ENCODE assay signal across 30 mouse cellular contexts in the genomic region with DNA sequence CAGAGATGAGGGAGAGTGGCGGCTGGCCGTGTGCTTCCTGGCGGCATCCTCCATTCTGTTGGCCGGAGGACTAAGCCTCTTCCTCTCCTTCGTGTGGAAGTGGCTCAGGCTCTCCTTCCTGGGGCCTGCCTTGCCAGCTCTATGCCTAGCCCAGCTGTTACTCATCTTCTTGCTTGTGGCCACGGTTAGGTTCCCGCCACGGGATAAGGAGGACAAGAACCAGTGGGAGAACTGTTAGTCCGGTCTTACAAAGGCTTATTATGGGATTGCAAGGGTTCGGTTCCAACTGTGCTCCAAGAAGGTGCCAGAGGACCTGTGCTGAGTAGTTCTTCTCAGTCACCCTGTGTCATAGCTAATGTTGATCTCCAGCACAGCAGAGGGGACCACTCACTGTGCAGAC. TPM values are rescaled to one million over a fixed set of nuclear protein-coding genes. Genes with fewer than 3 reads are reported as not detected.
A peak's percentile ranks its signal among the peaks of the same experiment; 100 is the strongest.
DNase-seq lines count a peak whose midpoint lies in the region; ATAC-seq lines count a peak whose summit lies in the region.
"Had no signal": no experiment of that assay in that cellular context is flagged by ENCODE, and none has a peak within 500 bp of the region (broad histone marks: within the 10 kb centered on the region; RNA-seq: fewer than 3 reads in every experiment).

No protein-coding gene starts in this region.

- H3K27me3 ChIP-seq in intestine, embryonic 14.5 days (replicated peaks; ENCODE audit: control insufficient read depth, insufficient read depth, low read length), result no peaks in the 10 kb centered on the region
- no peaks in the 10 kb centered on the region for H3K27me3 ChIP-seq in intestine, embryonic 15.5 days (replicated peaks)
- no peaks in the 10 kb centered on the region for H3K27me3 ChIP-seq in liver, embryonic 13.5 days
- no peaks in the 10 kb centered on the region for H3K27me3 ChIP-seq in liver, embryonic 15.5 days
- H3K27me3 ChIP-seq: embryonic facial prominence, embryonic 13.5 days; heart, embryonic 12.5 days; lung, embryonic 15.5 days; midbrain, embryonic 12.5 days had no signal

- ATAC-seq in intestine, embryonic 14.5 days (replicated peaks; ENCODE audit: low FRiP score, low TSS enrichment, low read depth), result no peak
- ATAC-seq in intestine, embryonic 15.5 days, result no peak
- ATAC-seq in liver, embryonic 13.5 days (ENCODE audit: low read depth), result no peak
- ATAC-seq in liver, embryonic 15.5 days (ENCODE audit: insufficient read depth), result no peak
- ATAC-seq: CD4-positive, CD25-positive, alpha-beta regulatory T cell, adult 4 months; forebrain, embryonic 14.5 days; inflammation-experienced regulatory T-cells, adult 6 months had no signal

- 79% methylated on average over 10 of the region's 10 CpGs for WGBS in intestine, embryonic 14.5 days
- 86% methylated on average over 10 of the region's 10 CpGs for WGBS in intestine, embryonic 15.5 days
- WGBS in liver, embryonic 13.5 days (ENCODE audit: insufficient replicate concordance), result 76% methylated on average over 10 of the region's 10 CpGs
- WGBS in liver, embryonic 15.5 days (ENCODE audit: insufficient replicate concordance), result 71% methylated on average over 10 of the region's 10 CpGs

- H3K4me1 ChIP-seq in intestine, embryonic 14.5 days (replicated peaks; ENCODE audit: control insufficient read depth, insufficient read depth, low read length), result peaks cover 18% of the 10 kb centered on the region; the same call in 1 of the 2 replicates
- H3K4me1 ChIP-seq in intestine, embryonic 15.5 days (replicated peaks), result peaks cover 18% of the 10 kb centered on the region
- peaks cover 92% of the 10 kb centered on the region for H3K4me1 ChIP-seq in liver, embryonic 13.5 days (replicated peaks)
- H3K4me1 ChIP-seq in liver, embryonic 15.5 days (replicated peaks), result peaks cover 86% of the 10 kb centered on the region

- H3K9me3 ChIP-seq in intestine, embryonic 14.5 days (ENCODE audit: control insufficient read depth, low read length), result no peaks in the 10 kb centered on the region
- no peaks in the 10 kb centered on the region for H3K9me3 ChIP-seq in intestine, embryonic 15.5 days
- no peaks in the 10 kb centered on the region for H3K9me3 ChIP-seq in liver, embryonic 13.5 days (replicated peaks)
- H3K9me3 ChIP-seq in liver, embryonic 15.5 days (replicated peaks), result no peaks in the 10 kb centered on the region
- H3K9me3 ChIP-seq: embryonic facial prominence, embryonic 13.5 days; heart, embryonic 12.5 days; lung, embryonic 15.5 days; midbrain, embryonic 12.5 days had no signal

- no peak overlapping the region for H3K4me3 ChIP-seq in intestine, embryonic 14.5 days (ENCODE audit: low read depth, low read length)
- no peak overlapping the region for H3K4me3 ChIP-seq in intestine, embryonic 15.5 days (replicated peaks)
- H3K4me3 ChIP-seq in liver, embryonic 13.5 days (replicated peaks), result no peak overlapping the region
- H3K4me3 ChIP-seq in liver, embryonic 15.5 days (replicated peaks), result no peak overlapping the region
- H3K4me3 ChIP-seq: embryonic facial prominence, embryonic 13.5 days; erythroblast, embryonic 14.5 days; heart, embryonic 12.5 days; lung, embryonic 15.5 days; midbrain, embryonic 12.5 days had no signal

- DNase-seq in gastrocnemius, postnatal 10 days, result peak; percentile 3
- DNase-seq in gastrocnemius, postnatal 14 days, result no peak
- DNase-seq in intestine, embryonic 14.5 days (ENCODE audit: low spot score), result peak; percentile 46
- no peak for DNase-seq in liver, embryonic 13.5 days
- DNase-seq in liver, result no peak
- DNase-seq: adrenal gland, postnatal 14 days; cerebellum, adult 8-10 months; cerebellum, postnatal 36 days; embryo, embryonic 11 days; gastrocnemius, postnatal 25 days; heart, postnatal 4 days; kidney, postnatal 25 days; lung, postnatal 4 days had no signal

- no peak overlapping the region for H3K9ac ChIP-seq in intestine, embryonic 14.5 days (ENCODE audit: low read length)
- H3K9ac ChIP-seq in intestine, embryonic 15.5 days, result no peak overlapping the region
- peak overlapping the region; percentile 91; the same call in 1 of the 2 replicates for H3K9ac ChIP-seq in liver, embryonic 13.5 days
- H3K9ac ChIP-seq in liver, embryonic 15.5 days, result no peak overlapping the region
- H3K9ac ChIP-seq: embryonic facial prominence, embryonic 13.5 days; heart, embryonic 12.5 days; hindbrain, embryonic 14.5 days; lung, embryonic 15.5 days; midbrain, embryonic 12.5 days had no signal

- intact Hi-C loops in gastrocnemius, postnatal 14 days (cut with DNase I; ENCODE audit: low total_unique reads), result no loop called here

- no peak overlapping the region for H3K27ac ChIP-seq in intestine, embryonic 14.5 days (ENCODE audit: low read depth)
- H3K27ac ChIP-seq in intestine, embryonic 15.5 days, result no peak overlapping the region
- H3K27ac ChIP-seq in liver, embryonic 13.5 days, result peak overlapping the region; percentile 93
- peak overlapping the region; percentile 87; the same call in 1 of the 2 replicates for H3K27ac ChIP-seq in liver, embryonic 15.5 days (replicated peaks)
- H3K27ac ChIP-seq: hindbrain, embryonic 14.5 days; midbrain, embryonic 12.5 days had no signal

- peaks cover 4% of the 10 kb centered on the region; the same call in 1 of the 2 replicates for H3K36me3 ChIP-seq in intestine, embryonic 14.5 days (ENCODE audit: control insufficient read depth, insufficient read depth, low read length)
- H3K36me3 ChIP-seq in intestine, embryonic 15.5 days, result no peaks in the 10 kb centered on the region
- H3K36me3 ChIP-seq in liver, embryonic 13.5 days, result peaks cover 25% of the 10 kb centered on the region
- peaks cover 14% of the 10 kb centered on the region; the same call in 1 of the 2 replicates for H3K36me3 ChIP-seq in liver, embryonic 15.5 days (replicated peaks)

- H3K4me2 ChIP-seq in intestine, embryonic 14.5 days (ENCODE audit: low read length), result no peak overlapping the region
- no peak overlapping the region for H3K4me2 ChIP-seq in intestine, embryonic 15.5 days (replicated peaks)
- H3K4me2 ChIP-seq in liver, embryonic 13.5 days, result no peak overlapping the region
- no peak overlapping the region for H3K4me2 ChIP-seq in liver, embryonic 15.5 days
- H3K4me2 ChIP-seq: embryonic facial prominence, embryonic 13.5 days; heart, embryonic 12.5 days; hindbrain, embryonic 14.5 days; lung, embryonic 15.5 days; midbrain, embryonic 12.5 days had no signal

RNA-seq across cellular contexts. Expression of gene Cyren, which starts 5.0 kb away (rescaled TPM):
- total RNA-seq in gastrocnemius, postnatal 10 days (2021), result 1 to 10 TPM; 5.6 TPM
- 1 to 10 TPM; 4.0 to 5.0 TPM for total RNA-seq in gastrocnemius, postnatal 14 days (2021)
- polyA plus RNA-seq in intestine, embryonic 14.5 days (2014; fragmentation: Nextera tagmentation; extraction: Ambion mirVana), result 9.4 and 9.7 TPM in 2 replicates
- polyA plus RNA-seq in intestine, embryonic 15.5 days (2015; fragmentation: Nextera tagmentation; extraction: Ambion mirVana), result 11.0 and 11.3 TPM in 2 replicates
- 10.5 and 10.6 TPM in 2 replicates for polyA plus RNA-seq in liver, embryonic 13.5 days (2015; fragmentation: Nextera tagmentation; extraction: Ambion mirVana)
- 5.7 and 6.1 TPM in 2 replicates for polyA plus RNA-seq in liver, embryonic 15.5 days (2015; fragmentation: Nextera tagmentation; extraction: Ambion mirVana)

RNA-seq across cellular contexts. Expression of gene Tmem140, which starts 9.9 kb away (rescaled TPM):
- 10 to 100 TPM; 12.6 to 12.9 TPM for total RNA-seq in gastrocnemius, postnatal 10 days (2021)
- total RNA-seq in gastrocnemius, postnatal 14 days (2021), result 10 to 100 TPM; 12.7 to 15.5 TPM
- polyA plus RNA-seq in intestine, embryonic 14.5 days (2014; fragmentation: Nextera tagmentation; extraction: Ambion mirVana), result 1.2 TPM in 2 replicates
- 1.7 and 1.8 TPM in 2 replicates for polyA plus RNA-seq in intestine, embryonic 15.5 days (2015; fragmentation: Nextera tagmentation; extraction: Ambion mirVana)
- polyA plus RNA-seq in liver, embryonic 13.5 days (2015; fragmentation: Nextera tagmentation; extraction: Ambion mirVana), result 2.4 and 2.7 TPM in 2 replicates
- 5.8 and 8.5 TPM in 2 replicates for polyA plus RNA-seq in liver, embryonic 15.5 days (2015; fragmentation: Nextera tagmentation; extraction: Ambion mirVana)
- polyA plus RNA-seq: erythroblast, embryonic 14.5 days had no signal

RNA-seq across cellular contexts. Expression of gene Wdr91, which starts 37.8 kb away (rescaled TPM):
- total RNA-seq in gastrocnemius, postnatal 10 days (2021), result 10 to 100 TPM; 12.0 to 15.6 TPM
- 1 to 10 TPM; 9.3 to 9.7 TPM for total RNA-seq in gastrocnemius, postnatal 14 days (2021)
- 8.2 and 9.2 TPM in 2 replicates for polyA plus RNA-seq in intestine, embryonic 14.5 days (2014; fragmentation: Nextera tagmentation; extraction: Ambion mirVana)
- polyA plus RNA-seq in intestine, embryonic 15.5 days (2015; fragmentation: Nextera tagmentation; extraction: Ambion mirVana), result 7.1 and 8.4 TPM in 2 replicates
- polyA plus RNA-seq in liver, embryonic 13.5 days (2015; fragmentation: Nextera tagmentation; extraction: Ambion mirVana), result 12.3 and 13.8 TPM in 2 replicates
- 10.2 and 11.0 TPM in 2 replicates for polyA plus RNA-seq in liver, embryonic 15.5 days (2015; fragmentation: Nextera tagmentation; extraction: Ambion mirVana)

RNA-seq across cellular contexts. Expression of gene Stra8, which starts 47.1 kb away (rescaled TPM):
- not detected for total RNA-seq in gastrocnemius, postnatal 10 days (2021)
- not detected for total RNA-seq in gastrocnemius, postnatal 14 days (2021)
- polyA plus RNA-seq in intestine, embryonic 14.5 days (2014; fragmentation: Nextera tagmentation; extraction: Ambion mirVana), result not detected in 2 replicates
- polyA plus RNA-seq in intestine, embryonic 15.5 days (2015; fragmentation: Nextera tagmentation; extraction: Ambion mirVana), result not detected in 2 replicates
- not detected in 2 replicates for polyA plus RNA-seq in liver, embryonic 13.5 days (2015; fragmentation: Nextera tagmentation; extraction: Ambion mirVana)
- not detected in 2 replicates for polyA plus RNA-seq in liver, embryonic 15.5 days (2015; fragmentation: Nextera tagmentation; extraction: Ambion mirVana)
- total RNA-seq: adrenal gland, postnatal 14 days; gastrocnemius, postnatal 25 days; heart, postnatal 4 days; left cerebral cortex, postnatal 14 days; monocyte, adult 5-6 weeks; neutrophil, adult 5-6 weeks had no signal
- polyA plus RNA-seq: embryonic facial prominence, embryonic 13.5 days; erythroblast, embryonic 14.5 days; forebrain, embryonic 14.5 days; frontal cortex, adult 2 months; heart, embryonic 12.5 days; hindbrain, embryonic 14.5 days; inflammation-experienced regulatory T-cells, adult 6 months; kidney, embryonic 14.5 days; lung, embryonic 15.5 days; midbrain, embryonic 12.5 days; urinary bladder, adult 2 months had no signal

Comparison
In these comparisons a context has a peak if more than half of its experiments do, and no peak if none do; other contexts are left out.
1. DNase-seq: peak in gastrocnemius, postnatal 10 days (single experiment) and intestine, embryonic 14.5 days (single experiment); none in gastrocnemius, postnatal 14 days (single experiment), liver, embryonic 13.5 days (single experiment) and liver (single experiment).
2. H3K27ac ChIP-seq: peak in liver, embryonic 13.5 days (single experiment) and liver, embryonic 15.5 days (single experiment); none in intestine, embryonic 14.5 days (single experiment) and intestine, embryonic 15.5 days (single experiment).